Mouse (Mus musculus) stomach, adult 2 months (tissue): ENCODE data around the gene Obox2. TPM values are rescaled to one million over a fixed set of nuclear protein-coding genes. Genes with fewer than 3 reads are reported as not detected.

Experiments used
- polyA plus RNA-seq: library from polyadenylated mRNA; depleted of rRNA; stranded (reverse); fragments of >200 nt; gene quantifications from 2 replicates; pipeline ENCODE4 v1.2.3, GENCODE M21; 2012; rRNA removed

The Obox2 gene
- polyA plus RNA-seq: not detected in 2 replicates

DNA sequence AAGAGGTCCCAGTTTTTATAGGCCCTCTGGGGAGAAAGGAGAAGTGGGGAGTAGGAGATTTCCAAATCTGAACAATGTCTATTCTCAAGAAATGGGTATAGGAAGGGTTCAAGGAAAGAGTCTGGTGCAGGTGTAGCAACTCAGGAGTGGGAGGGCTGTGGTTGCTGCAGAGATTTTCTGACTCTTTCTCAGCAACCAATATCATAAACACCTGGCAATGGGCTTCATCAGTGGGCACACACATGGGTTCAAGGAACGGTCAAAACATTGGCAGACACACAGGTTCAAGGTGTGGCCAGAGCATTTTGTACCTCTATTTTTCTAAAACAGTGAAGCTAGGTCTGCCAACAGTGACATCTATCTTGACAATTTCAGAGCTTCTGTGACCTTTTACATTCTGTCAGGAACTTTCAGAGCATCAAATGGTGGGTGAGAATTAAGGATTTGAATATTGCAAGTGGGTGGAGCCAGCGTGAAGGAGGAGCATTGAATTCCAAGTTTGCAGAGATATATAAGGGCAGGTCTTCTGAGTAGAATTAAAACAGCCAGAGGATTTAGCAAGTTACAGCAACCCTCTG lies at the start of gene Obox2, which contains the start of gene Obox1:
TSS of gene Obox2 (plus strand) at position 301 of the 578 bp plus-strand sequence.
TSS of gene Obox1 (plus strand) at position 528 of the 578 bp plus-strand sequence.

Other genes starting within 250 kb of the Obox2 start
- gene Obox1, start 227 bp downstream of the Obox2 start, polyA plus RNA-seq: not detected in 2 replicates